Mouse (Mus musculus) ES-Bruce4 (cell line): ENCODE measurements around the gene Gpr171.

ENCODE experiments used
- CTCF ChIP-seq: IDR thresholded peaks from one replicate; pipeline ENCODE4 v1.8.1; 2011; ENCODE audit warnings: low read depth, low read length
- POLR2A ChIP-seq: IDR thresholded peaks from one replicate; pipeline ENCODE4 v1.8.1; 2011; ENCODE audit warnings: low read length; ENCODE audit not compliant: insufficient read depth

DNA sequence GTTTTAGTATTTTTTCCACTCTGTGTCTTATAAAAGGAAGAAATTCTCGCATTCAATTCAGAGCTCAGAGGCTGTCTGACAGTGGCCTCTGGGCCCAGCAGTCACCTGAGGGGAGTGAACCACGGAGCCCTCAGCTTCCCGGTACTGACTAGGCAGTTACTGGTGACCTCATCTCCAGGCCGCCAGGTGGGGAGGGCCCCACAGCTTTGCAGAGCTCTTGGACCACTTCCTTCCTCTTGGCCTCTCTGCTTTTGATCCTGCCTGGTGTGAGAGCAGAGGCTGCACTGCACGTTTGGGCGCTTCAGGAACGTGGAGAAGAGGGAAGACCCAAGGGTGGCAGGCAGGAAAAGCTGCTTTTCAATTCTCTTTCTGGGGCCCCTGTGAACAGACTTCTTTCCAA lies 20.7 kb downstream of the Gpr171 start:
- TF ChIP-seq POLR2A (no peak), CTCF (no peak)
